Mouse (Mus musculus) MEL (cell line): ENCODE measurements at regions not wholly inside any gene's neighbourhood (a gene's known extent, or its start where the extent isn't known, plus 50 kb on each side); places are given as distances from the start of the nearest gene placed in this dataset.

Source experiments
- DNase-seq: peaks from one replicate; pipeline ENCODE4 v3.0.0; 2011; ENCODE audit warnings: low read depth, low spot score
- H3K27ac ChIP-seq: 2 replicates; pipeline ENCODE4 v1.5.1; 2012; ENCODE audit warnings: low read depth, mild to moderate bottlenecking, control low read depth, low read length, moderate library complexity; ENCODE audit not compliant: control insufficient read depth
- H3K27me3 ChIP-seq, 2 experiments: fragments of 150-350 bp in 1 of 2; sonication (generic) in 1 of 2; 2 replicates each; pipeline ENCODE4 v1.6.1; 2012; ENCODE audit warnings: low read length in 2 of 2, mild to moderate bottlenecking in 2 of 2, improper control_type of control experiment in 1 of 2, moderate library complexity in 1 of 2; ENCODE audit not compliant: insufficient read depth in 2 of 2, control insufficient read depth in 1 of 2
- H3K36me3 ChIP-seq, 2 experiments: 2 replicates each; pipeline ENCODE4 v1.6.1; 2012 to 2014; ENCODE audit warnings: low read length in 2 of 2, improper control_type of control experiment in 1 of 2, inconsistent platforms in 1 of 2, mild to moderate bottlenecking in 1 of 2; ENCODE audit not compliant: insufficient read depth in 2 of 2, control insufficient read depth in 1 of 2
- H3K4me1 ChIP-seq, 2 experiments: fragments of 150-350 bp in 1 of 2; sonication (generic) in 1 of 2; 2 replicates each; pipeline ENCODE4 v1.6.1; 2012; ENCODE audit warnings: low read length in 2 of 2, improper control_type of control experiment in 1 of 2, mild to moderate bottlenecking in 1 of 2; ENCODE audit not compliant: insufficient read depth in 2 of 2, control insufficient read depth in 1 of 2
- H3K4me3 ChIP-seq, 2 experiments: fragments of 150-350 bp in 1 of 2; sonication (generic) in 1 of 2; 2 replicates each; pipeline ENCODE4 v1.5.1; 2012; ENCODE audit warnings: low read depth in 2 of 2, low read length in 2 of 2, mild to moderate bottlenecking in 2 of 2, moderate library complexity in 2 of 2, control low read depth in 1 of 2, improper control_type of control experiment in 1 of 2; ENCODE audit not compliant: control insufficient read depth in 1 of 2, insufficient read depth in 1 of 2
- H3K79me2 ChIP-seq: 2 replicates; pipeline ENCODE4 v1.6.1; 2012; ENCODE audit warnings: mild to moderate bottlenecking, low read length, moderate library complexity; ENCODE audit not compliant: control insufficient read depth, poor library complexity, insufficient read depth
- H3K9ac ChIP-seq: 2 replicates; pipeline ENCODE4 v1.6.1; 2012; ENCODE audit warnings: low read depth, mild to moderate bottlenecking, control low read depth, low read length, moderate library complexity; ENCODE audit not compliant: control insufficient read depth, poor library complexity, severe bottlenecking
- H3K9me3 ChIP-seq: fragments of 150-350 bp; sonication (generic); replicated peaks from 2 replicates; pipeline ENCODE4 v1.6.1; 2012; ENCODE audit warnings: mild to moderate bottlenecking, low read length, improper control_type of control experiment, moderate library complexity; ENCODE audit not compliant: insufficient read depth
- BHLHE40 ChIP-seq: IDR thresholded peaks from 2 replicates; pipeline ENCODE4 v1.6.1; 2012; ENCODE audit warnings: low read depth, mild to moderate bottlenecking, inconsistent platforms, low read length, improper control_type of control experiment, borderline replicate concordance
- CHD1 ChIP-seq: IDR thresholded peaks from 2 replicates; pipeline ENCODE4 v1.6.1; 2012; ENCODE audit warnings: low read depth, mild to moderate bottlenecking, inconsistent platforms, low read length, improper control_type of control experiment
- CHD2 ChIP-seq: IDR thresholded peaks from 2 replicates; pipeline ENCODE4 v1.6.1; 2011; ENCODE audit warnings: low read length, improper control_type of control experiment
- CTCF ChIP-seq, 3 experiments: IDR thresholded peaks in 2 of 3; conservative IDR thresholded peaks in 1 of 3; 2 replicates each; pipeline ENCODE4 v1.5.1; 2011 to 2012; ENCODE audit warnings: low read length in 3 of 3, low read depth in 2 of 3, mild to moderate bottlenecking in 2 of 3, improper control_type of control experiment in 1 of 3, inconsistent platforms in 1 of 3, mixed read lengths in 1 of 3, moderate library complexity in 1 of 3; ENCODE audit not compliant: control insufficient read depth in 1 of 3, insufficient read depth in 1 of 3, poor library complexity in 1 of 3, severe bottlenecking in 1 of 3
- ELF1 ChIP-seq: IDR thresholded peaks from 2 replicates; pipeline ENCODE4 v1.6.1; 2014; ENCODE audit warnings: low read depth, mild to moderate bottlenecking, inconsistent platforms, low read length, improper control_type of control experiment, moderate library complexity
- ETS1 ChIP-seq: IDR thresholded peaks from 2 replicates; pipeline ENCODE4 v1.6.1; 2012; ENCODE audit warnings: low read depth, mild to moderate bottlenecking, inconsistent platforms, low read length, improper control_type of control experiment, moderate library complexity
- GABPA ChIP-seq: IDR thresholded peaks from 2 replicates; pipeline ENCODE4 v1.6.1; 2012; ENCODE audit warnings: low read depth, mild to moderate bottlenecking, inconsistent platforms, low read length, improper control_type of control experiment, moderate library complexity
- HCFC1 ChIP-seq: IDR thresholded peaks from 2 replicates; pipeline ENCODE4 v1.6.1; 2012; ENCODE audit warnings: low read depth, mild to moderate bottlenecking, inconsistent platforms, low read length, improper control_type of control experiment, moderate library complexity
- KAT2A ChIP-seq: conservative IDR thresholded peaks from 2 replicates; pipeline ENCODE4 v1.6.1; 2012; ENCODE audit warnings: low read depth, low read length, improper control_type of control experiment, inconsistent platforms
- MAZ ChIP-seq: IDR thresholded peaks from 2 replicates; pipeline ENCODE4 v1.6.1; 2012; ENCODE audit warnings: low read depth, mild to moderate bottlenecking, inconsistent platforms, low read length, improper control_type of control experiment
- MXI1 ChIP-seq: IDR thresholded peaks from 2 replicates; pipeline ENCODE4 v1.6.1; 2011; ENCODE audit warnings: mild to moderate bottlenecking, low read depth, low read length, improper control_type of control experiment
- MYC ChIP-seq: IDR thresholded peaks from 2 replicates; pipeline ENCODE4 v1.6.1; 2011; ENCODE audit warnings: low read depth, mild to moderate bottlenecking, low read length, improper control_type of control experiment, moderate library complexity
- POLR2AphosphoS2 ChIP-seq: IDR thresholded peaks from 2 replicates; pipeline ENCODE4 v1.6.1; 2011; ENCODE audit warnings: low read length, improper control_type of control experiment
- POLR2AphosphoS5 ChIP-seq: IDR thresholded peaks from 2 replicates; pipeline ENCODE4 v1.6.1; 2012; ENCODE audit warnings: low read depth, borderline replicate concordance, mild to moderate bottlenecking, inconsistent platforms, low read length, moderate library complexity, mixed read lengths
- SIN3A ChIP-seq: IDR thresholded peaks from 2 replicates; pipeline ENCODE4 v1.6.1; 2012; ENCODE audit warnings: low read length, improper control_type of control experiment, inconsistent platforms
- SMC3 ChIP-seq: IDR thresholded peaks from 2 replicates; pipeline ENCODE4 v1.6.1; 2011; ENCODE audit warnings: low read depth, low read length, improper control_type of control experiment
- TAL1 ChIP-seq: IDR thresholded peaks from 2 replicates; pipeline ENCODE4 v1.6.1; 2012; ENCODE audit warnings: mild to moderate bottlenecking, inconsistent platforms, low read length, moderate library complexity, mixed read lengths
- TBP ChIP-seq: IDR thresholded peaks from 2 replicates; pipeline ENCODE4 v1.8.0; 2011; ENCODE audit warnings: low read depth, low read length, improper control_type of control experiment
- TCF12 ChIP-seq: IDR thresholded peaks from 2 replicates; pipeline ENCODE4 v1.6.1; 2014; ENCODE audit warnings: low read depth, mild to moderate bottlenecking, inconsistent platforms, low read length, improper control_type of control experiment, moderate library complexity
- UBTF ChIP-seq: IDR thresholded peaks from 2 replicates; pipeline ENCODE4 v1.6.1; 2012; ENCODE audit warnings: low read depth, mild to moderate bottlenecking, inconsistent platforms, low read length, improper control_type of control experiment, moderate library complexity, borderline replicate concordance; ENCODE audit not compliant: insufficient read depth
- USF2 ChIP-seq, 2 experiments: IDR thresholded peaks; 2 replicates each; pipeline ENCODE4 v1.6.1; 2011 to 2012; ENCODE audit warnings: improper control_type of control experiment in 2 of 2, low read length in 2 of 2, borderline replicate concordance in 1 of 2, inconsistent platforms in 1 of 2, low read depth in 1 of 2, mild to moderate bottlenecking in 1 of 2; ENCODE audit not compliant: insufficient read depth in 1 of 2
- ZKSCAN1 ChIP-seq: IDR thresholded peaks from 2 replicates; pipeline ENCODE4 v1.6.1; 2012; ENCODE audit warnings: low read depth, mild to moderate bottlenecking, inconsistent platforms, low read length, improper control_type of control experiment, moderate library complexity
- ZMIZ1 ChIP-seq: IDR thresholded peaks from 2 replicates; pipeline ENCODE4 v1.6.1; 2012; ENCODE audit warnings: low read depth, mild to moderate bottlenecking, inconsistent platforms, low read length, improper control_type of control experiment, moderate library complexity

DNA sequence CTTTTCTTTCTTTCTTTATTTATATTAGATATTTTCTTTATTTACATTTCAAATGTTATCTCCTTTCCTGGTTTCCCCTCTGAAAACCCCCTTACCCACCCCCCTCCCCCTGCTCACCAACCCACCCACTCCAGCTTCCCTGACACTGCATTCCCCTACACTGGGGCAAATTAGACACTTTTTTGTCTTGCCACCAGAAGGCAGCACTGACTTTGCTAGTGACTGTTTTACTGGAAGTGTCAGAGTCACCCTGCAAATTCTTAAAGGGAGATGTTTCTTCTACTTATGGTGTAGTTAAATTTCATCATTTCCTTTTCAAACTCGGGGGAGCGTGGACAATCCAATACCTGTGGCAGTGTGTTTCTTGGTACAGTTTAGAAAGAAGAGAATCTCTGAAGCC, 72.1 kb upstream of the Apob start:
- Histone ChIP-seq H3K79me2 (no peaks in the 10 kb centered on the region), H3K27ac (no peak overlapping the region), H3K4me3 (no peak overlapping the region), H3K36me3 (no peaks in the 10 kb centered on the region), H3K9me3 (no peaks in the 10 kb centered on the region), H3K27me3 (no peaks in the 10 kb centered on the region; a peak in 1 of 4 replicates), H3K9ac (no peak overlapping the region), H3K4me1 (no peaks in the 10 kb centered on the region)
- TF ChIP-seq MYC (no peak), POLR2AphosphoS2 (no peak), SMC3 (no peak), CTCF (IDR thresholded peaks at IDR 0.05 in 2 of 3, conservative IDR thresholded peaks at IDR 0.05 in 1 of 3; ENCODE audit: control insufficient read depth in 1 of 3, insufficient read depth in 1 of 3, low read depth in 2 of 3, low read length in 3 of 3, poor library complexity in 1 of 3, severe bottlenecking in 1 of 3) (no peak), ZMIZ1 (no peak), ETS1 (no peak), TCF12 (no peak), ELF1 (no peak), SIN3A (no peak), HCFC1 (no peak), USF2 (IDR thresholded peaks at IDR 0.05; ENCODE audit: borderline replicate concordance in 1 of 2, insufficient read depth in 1 of 2, low read depth in 1 of 2, low read length in 2 of 2) (no peak), MAZ (no peak), KAT2A (no peak), POLR2AphosphoS5 (no peak), TBP (no peak), CHD2 (no peak), GABPA (no peak), UBTF (no peak), MXI1 (no peak), CHD1 (no peak)
- no peak for DNase-seq

- DNase-seq, result no peak
- Histone ChIP-seq H3K9ac (no peak overlapping the region), H3K27ac (no peak overlapping the region), H3K9me3 (no peaks in the 10 kb centered on the region), H3K79me2 (no peaks in the 10 kb centered on the region), H3K4me1 (no peaks in the 10 kb centered on the region), H3K4me3 (no peak overlapping the region), H3K27me3 (no peaks in the 10 kb centered on the region; a peak in 1 of 4 replicates), H3K36me3 (no peaks in the 10 kb centered on the region)
- TF ChIP-seq ZKSCAN1 (no peak), KAT2A (no peak), CHD1 (no peak), ZMIZ1 (no peak), CHD2 (no peak), USF2 (IDR thresholded peaks at IDR 0.05; ENCODE audit: borderline replicate concordance in 1 of 2, insufficient read depth in 1 of 2, low read depth in 1 of 2, low read length in 2 of 2) (no peak), BHLHE40 (no peak), TAL1 (no peak)
Observed at GRCm38 (mm10) chr12:7906831-7907230, 70.6 kb upstream of the Apob start.
